Mouse (Mus musculus) heart, postnatal 0 days (tissue): ENCODE measurements around the gene Tomm34.

ENCODE experiments used
- CTCF ChIP-seq: IDR thresholded peaks from 2 replicates; pipeline ENCODE4 v1.5.1; 2016; ENCODE audit warnings: antibody characterized with exemption, control low read depth, low read depth
- EP300 ChIP-seq: IDR thresholded peaks from 2 replicates; pipeline ENCODE4 v1.6.1; 2016; ENCODE audit warnings: antibody characterized with exemption, low read depth

GRCm38 (mm10) chr2:164009227-164009626 lies 61.7 kb downstream of the Tomm34 start:
- no peak for TF ChIP-seq CTCF
- TF ChIP-seq EP300, result no peak
